ENCODE assay signal across 10 mouse cellular contexts in the genomic region with DNA sequence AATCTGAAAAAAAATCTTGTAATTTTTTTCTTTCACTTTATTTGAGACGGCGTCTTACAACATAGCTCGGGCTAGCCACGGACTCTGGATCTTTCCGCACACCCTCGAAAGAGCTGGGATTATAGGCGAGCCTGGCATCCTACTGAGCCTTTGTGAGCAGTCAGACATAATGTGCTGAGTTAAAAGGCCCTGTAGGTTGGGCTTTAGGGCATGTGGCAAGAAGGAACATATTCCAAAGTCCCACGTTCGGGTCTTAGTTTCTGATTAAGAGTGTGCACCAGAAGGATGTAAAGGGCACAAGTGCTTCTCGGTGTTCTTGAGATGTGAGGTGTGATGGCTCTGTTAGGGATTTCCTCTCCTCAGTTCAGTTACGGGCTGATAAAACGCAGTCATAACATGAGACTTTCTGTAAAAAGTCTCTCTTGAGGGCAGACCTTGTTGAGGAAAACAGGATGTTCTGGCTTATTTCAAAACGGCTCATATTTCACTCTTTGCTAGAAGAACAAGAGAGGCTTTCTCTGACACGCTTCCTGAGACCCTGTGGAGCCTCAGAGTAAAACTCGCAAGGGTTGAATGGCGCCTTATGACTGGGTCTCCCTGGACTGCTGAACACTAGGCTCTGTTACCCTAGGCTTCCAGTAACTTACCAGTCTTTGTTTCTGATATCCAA.
A peak's percentile ranks its signal among the peaks of the same experiment; 100 is the strongest.
DNase-seq lines count a peak whose midpoint lies in the region; ATAC-seq lines count a peak whose summit lies in the region.
"Had no signal": no experiment of that assay in that cellular context is flagged by ENCODE, and none has a peak within 500 bp of the region (broad histone marks: within the 10 kb centered on the region; RNA-seq: fewer than 3 reads in every experiment).

No protein-coding gene starts in this region.

- H3K9me3 ChIP-seq in forebrain, embryonic 14.5 days (replicated peaks; ENCODE audit: control insufficient read depth, low read length), result no peaks in the 10 kb centered on the region
- no peaks in the 10 kb centered on the region for H3K9me3 ChIP-seq in limb, embryonic 13.5 days
- H3K9me3 ChIP-seq in stomach, embryonic 15.5 days, result no peaks in the 10 kb centered on the region

- 47% methylated on average over 16 of the region's 16 CpGs for WGBS in forebrain, embryonic 14.5 days
- 11% methylated on average over 16 of the region's 16 CpGs for WGBS in limb, embryonic 13.5 days
- 52% methylated on average over 16 of the region's 16 CpGs for WGBS in stomach, embryonic 15.5 days

- DNase-seq in kidney, postnatal 4 days, result peak; percentile 2 to 10
- DNase-seq in kidney, adult 8-10 months, result no peak
- DNase-seq in forebrain, embryonic 14.5 days (ENCODE audit: low spot score), result no peak
- no peak for DNase-seq in adrenal gland, postnatal 10 days
- no peak for DNase-seq in thymus, adult 18-20 months
- no peak for DNase-seq in urinary bladder, adult 18-20 months (ENCODE audit: low spot score in 2 of 2)
- DNase-seq: cerebellum, adult 11 months had no signal

- peak overlapping the region; percentile 26; the same call in 1 of the 2 replicates for H3K4me2 ChIP-seq in forebrain, embryonic 14.5 days (ENCODE audit: low read length)
- peak overlapping the region; percentile 54 for H3K4me2 ChIP-seq in limb, embryonic 13.5 days (replicated peaks)
- H3K4me2 ChIP-seq in stomach, embryonic 15.5 days, result no peak overlapping the region

- no peaks in the 10 kb centered on the region for H3K27me3 ChIP-seq in forebrain, embryonic 14.5 days (replicated peaks; ENCODE audit: control insufficient read depth, insufficient read depth, low read length)
- H3K27me3 ChIP-seq in limb, embryonic 13.5 days, result no peaks in the 10 kb centered on the region
- no peaks in the 10 kb centered on the region for H3K27me3 ChIP-seq in stomach, embryonic 15.5 days (replicated peaks)

- H3K9ac ChIP-seq in forebrain, embryonic 14.5 days (ENCODE audit: low read length), result no peak overlapping the region
- H3K9ac ChIP-seq in limb, embryonic 13.5 days, result 0 out of 2 replicates have a peak overlapping the region, but pooled peaks have one; percentile 35
- no peak overlapping the region for H3K9ac ChIP-seq in stomach, embryonic 15.5 days

- peaks cover 13% of the 10 kb centered on the region for H3K4me1 ChIP-seq in forebrain, embryonic 14.5 days (ENCODE audit: control insufficient read depth, insufficient read depth, low read length)
- peaks cover 27% of the 10 kb centered on the region for H3K4me1 ChIP-seq in limb, embryonic 13.5 days
- 0 out of 2 replicates have a peak, but pooled peaks cover 2% of the 10 kb centered on the region for H3K4me1 ChIP-seq in stomach, embryonic 15.5 days

- H3K27ac ChIP-seq in forebrain, embryonic 14.5 days (ENCODE audit: low read depth, low read length), result no peak overlapping the region
- H3K27ac ChIP-seq in limb, embryonic 13.5 days, result peak overlapping the region; percentile 90
- H3K27ac ChIP-seq in stomach, embryonic 15.5 days, result peak overlapping the region; percentile 49; the same call in 1 of the 2 replicates

- H3K4me3 ChIP-seq in forebrain, embryonic 14.5 days (ENCODE audit: low read depth, low read length), result no peak overlapping the region
- peak overlapping the region; percentile 14 for H3K4me3 ChIP-seq in limb, embryonic 13.5 days
- no peak overlapping the region for H3K4me3 ChIP-seq in stomach, embryonic 15.5 days (replicated peaks)

- H3K36me3 ChIP-seq in forebrain, embryonic 14.5 days (ENCODE audit: control insufficient read depth, insufficient read depth, low read length), result no peaks in the 10 kb centered on the region
- H3K36me3 ChIP-seq in limb, embryonic 13.5 days, result no peaks in the 10 kb centered on the region
- H3K36me3 ChIP-seq in stomach, embryonic 15.5 days, result no peaks in the 10 kb centered on the region

- ATAC-seq in forebrain, embryonic 14.5 days, result peak; percentile 41; the same call in 1 of the 2 replicates
- peak; percentile 92 for ATAC-seq in limb, embryonic 13.5 days (ENCODE audit: low FRiP score, low read depth)
- peak; percentile 78; the same call in 1 of the 2 replicates for ATAC-seq in stomach, embryonic 15.5 days (ENCODE audit: insufficient read depth, low FRiP score, low read depth)
- ATAC-seq: inflammation-experienced regulatory T-cells, adult 6 months had no signal

Comparison
In these comparisons a context has a peak if more than half of its experiments do, and no peak if none do; other contexts are left out.
1. DNase-seq: peak in kidney, postnatal 4 days (2 of 2); none in kidney, adult 8-10 months (0 of 2), forebrain, embryonic 14.5 days (single experiment), adrenal gland, postnatal 10 days (single experiment), thymus, adult 18-20 months (0 of 2) and urinary bladder, adult 18-20 months (0 of 2).
2. ATAC-seq: peak in every context shown above with its lines; median percentile 92 in limb, embryonic 13.5 days; 78 in stomach, embryonic 15.5 days; 41 in forebrain, embryonic 14.5 days.